Mouse (Mus musculus): ENCODE measurements around the gene Csnk1g2.

Csnk1g2 gene

GRCm38 (mm10) chr10:80622661-80623456 lies at the start of gene Csnk1g2:
TSS of gene Csnk1g2 (plus strand) at chr10:80622838.
- no peak for DNase-seq (ENCODE audit: low read depth, low spot score)

- no peak for DNase-seq (ENCODE audit: low read depth, low spot score)
Measured at GRCm38 (mm10) chr10:80573944-80574343, 48.7 kb upstream of the Csnk1g2 start.

GRCm38 (mm10) chr10:80574896-80575295 lies 47.7 kb upstream of the Csnk1g2 start:
- no peak for DNase-seq (ENCODE audit: low read depth, low spot score)

- no peak for DNase-seq (ENCODE audit: low read depth, low spot score)
Measured at GRCm38 (mm10) chr10:80575925-80576324, 46.7 kb upstream of the Csnk1g2 start.

GRCm38 (mm10) chr10:80576351-80577194 lies 46.1 kb upstream of the Csnk1g2 start:
- no peak for DNase-seq (ENCODE audit: low read depth, low spot score)

GRCm38 (mm10) chr10:80577195-80578130 lies 45.2 kb upstream of the Csnk1g2 start, which contains the start of gene Klf16:
TSS of gene Klf16 (minus strand) at chr10:80577321.
- peak; percentile 84 for DNase-seq (ENCODE audit: low read depth, low spot score)

- no peak for DNase-seq (ENCODE audit: low read depth, low spot score)
Measured at GRCm38 (mm10) chr10:80578131-80578750, 44.4 kb upstream of the Csnk1g2 start.

- DNase-seq (ENCODE audit: low read depth, low spot score): no peak
Measured at GRCm38 (mm10) chr10:80578911-80579310, 43.7 kb upstream of the Csnk1g2 start.

- no peak for DNase-seq (ENCODE audit: low read depth, low spot score)
Measured at GRCm38 (mm10) chr10:80583047-80583446, 39.6 kb upstream of the Csnk1g2 start.

- no peak for DNase-seq (ENCODE audit: low read depth, low spot score)
Measured at GRCm38 (mm10) chr10:80584045-80584488, 38.6 kb upstream of the Csnk1g2 start.

GRCm38 (mm10) chr10:80584642-80585552 lies 37.7 kb upstream of the Csnk1g2 start:
- DNase-seq (ENCODE audit: low read depth, low spot score): no peak

- no peak for DNase-seq (ENCODE audit: low read depth, low spot score)
Measured at GRCm38 (mm10) chr10:80585581-80585980, 37.1 kb upstream of the Csnk1g2 start.

- DNase-seq (ENCODE audit: low read depth, low spot score): no peak
Measured at GRCm38 (mm10) chr10:80586407-80587304, 36.0 kb upstream of the Csnk1g2 start.

GRCm38 (mm10) chr10:80587305-80587657 lies 35.4 kb upstream of the Csnk1g2 start:
- DNase-seq (ENCODE audit: low read depth, low spot score): no peak

- no peak for DNase-seq (ENCODE audit: low read depth, low spot score)
Measured at GRCm38 (mm10) chr10:80589127-80589878, 33.3 kb upstream of the Csnk1g2 start.

GRCm38 (mm10) chr10:80589879-80590854 lies 32.5 kb upstream of the Csnk1g2 start, which contains the start of gene Abhd17a:
TSS of gene Abhd17a (minus strand) at chr10:80590341.
- peak; percentile 98 for DNase-seq (ENCODE audit: low read depth, low spot score)

- DNase-seq (ENCODE audit: low read depth, low spot score): no peak
Measured at GRCm38 (mm10) chr10:80596318-80596717, 26.3 kb upstream of the Csnk1g2 start.
